Mouse (Mus musculus) lung, embryonic 14.5 days (tissue): ENCODE measurements around the gene Orm2. TPM values are rescaled to one million over a fixed set of nuclear protein-coding genes. Genes with fewer than 3 reads are reported as not detected.

Experiments
- ATAC-seq: fragments of 200-750 bp; cut with Nextera tagmentation; 2 replicates; pipeline ENCODE4 v1.8.0; 2017; ENCODE audit warnings: mild to moderate bottlenecking, moderate TSS enrichment, moderate library complexity; ENCODE audit not compliant: insufficient read depth
- DNase-seq: peaks from one replicate; pipeline ENCODE4 v3.0.0-alpha.2; 2015
- H3K27ac ChIP-seq: fragments of 300-500 bp; sonication (generic); 2 replicates; pipeline ENCODE4 v1.5.1; 2014; ENCODE audit warnings: low read depth, mild to moderate bottlenecking, moderate library complexity
- H3K27me3 ChIP-seq: fragments of 300-500 bp; sonication (generic); 2 replicates; pipeline ENCODE4 v1.6.1; 2014; ENCODE audit warnings: low read length, control low read depth; ENCODE audit not compliant: insufficient read depth
- H3K36me3 ChIP-seq: fragments of 300-500 bp; sonication (generic); 2 replicates; pipeline ENCODE4 v1.6.1; 2014; ENCODE audit warnings: control low read depth; ENCODE audit not compliant: insufficient read depth
- H3K4me1 ChIP-seq: fragments of 300-500 bp; sonication (generic); 2 replicates; pipeline ENCODE4 v1.6.1; 2014; ENCODE audit warnings: antibody characterized with exemption, control low read depth; ENCODE audit not compliant: insufficient read depth
- H3K4me2 ChIP-seq: fragments of 300-500 bp; sonication (generic); 2 replicates; pipeline ENCODE4 v1.6.1; 2014; ENCODE audit warnings: mild to moderate bottlenecking
- H3K4me3 ChIP-seq: fragments of 300-500 bp; sonication (generic); 2 replicates; pipeline ENCODE4 v1.5.1; 2014; ENCODE audit warnings: low read depth, low read length
- H3K9ac ChIP-seq: fragments of 300-500 bp; sonication (generic); 2 replicates; pipeline ENCODE4 v1.6.1; 2014
- H3K9me3 ChIP-seq: fragments of 300-500 bp; sonication (generic); 2 replicates; pipeline ENCODE4 v1.6.1; 2016; ENCODE audit warnings: low read depth, low read length, control low read depth
- CTCF ChIP-seq: IDR thresholded peaks from 2 replicates; pipeline ENCODE4 v1.5.1; 2016; ENCODE audit warnings: antibody characterized with exemption, low read depth
- WGBS: fragments of 180-500 bp; shearing (Covaris S2); extraction: QIAGEN DNeasy Blood & Tissue Kit; methylation state at CpG from one replicate; pipeline ENCODE4 v1.1.7; 2014; 5-methylcytosine and 5-hydroxymethylcytosine counted together
- polyA plus RNA-seq: library from polyadenylated mRNA; unstranded; fragments of >200 nt; fragmentation: Nextera tagmentation; extraction: Ambion mirVana; gene quantifications from 2 replicates; pipeline ENCODE4 v1.2.1, GENCODE M21; 2014

The Orm2 gene
- polyA plus RNA-seq, 1 experiment from 2014 or later: not detected

DNA sequence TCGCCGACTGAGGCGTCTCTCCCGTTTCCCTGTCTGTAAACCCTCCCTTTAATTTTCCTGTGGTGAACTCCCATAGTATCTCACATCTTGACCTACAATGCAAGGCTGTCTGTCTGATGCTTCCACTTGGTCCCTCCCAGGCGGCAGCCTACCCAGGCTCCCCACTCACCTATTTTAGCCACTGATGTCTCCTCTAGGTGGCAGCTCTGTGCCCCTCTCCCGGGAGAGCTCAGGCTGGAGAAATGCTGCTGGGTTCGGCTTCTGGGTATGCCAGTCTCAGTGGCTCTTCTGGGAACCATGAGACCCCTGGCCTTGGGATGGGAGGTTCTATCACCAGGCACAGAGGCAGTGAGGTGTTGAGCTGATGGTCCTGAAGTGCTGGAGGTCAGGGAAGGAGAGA is 15.2 kb downstream of the Orm2 start:
- TF ChIP-seq CTCF: peak; percentile 50
- Histone ChIP-seq H3K27ac (no peak overlapping the region), H3K4me3 (no peak overlapping the region), H3K36me3 (peaks cover 91% of the 10 kb centered on the region), H3K9me3 (no peaks in the 10 kb centered on the region), H3K27me3 (no peaks in the 10 kb centered on the region), H3K9ac (no peak overlapping the region), H3K4me1 (no peaks in the 10 kb centered on the region), H3K4me2 (no peak overlapping the region)
- DNase-seq (peak; percentile 20), ATAC-seq (no peak)
- 66% methylated on average over 7 of the region's 7 CpGs for WGBS

- TF ChIP-seq CTCF: no peak
- Histone ChIP-seq H3K4me3 (no peak overlapping the region), H3K9me3 (no peaks in the 10 kb centered on the region), H3K9ac (no peak overlapping the region), H3K27me3 (no peaks in the 10 kb centered on the region), H3K36me3 (peaks cover 88% of the 10 kb centered on the region), H3K27ac (no peak overlapping the region), H3K4me2 (no peak overlapping the region), H3K4me1 (no peaks in the 10 kb centered on the region)
- ATAC-seq: no peak
- no peak for DNase-seq
- 92% methylated on average over 4 of the region's 4 CpGs for WGBS
Measured at GRCm38 (mm10) chr4:63382676-63383369, 20.6 kb downstream of the Orm2 start.

DNA sequence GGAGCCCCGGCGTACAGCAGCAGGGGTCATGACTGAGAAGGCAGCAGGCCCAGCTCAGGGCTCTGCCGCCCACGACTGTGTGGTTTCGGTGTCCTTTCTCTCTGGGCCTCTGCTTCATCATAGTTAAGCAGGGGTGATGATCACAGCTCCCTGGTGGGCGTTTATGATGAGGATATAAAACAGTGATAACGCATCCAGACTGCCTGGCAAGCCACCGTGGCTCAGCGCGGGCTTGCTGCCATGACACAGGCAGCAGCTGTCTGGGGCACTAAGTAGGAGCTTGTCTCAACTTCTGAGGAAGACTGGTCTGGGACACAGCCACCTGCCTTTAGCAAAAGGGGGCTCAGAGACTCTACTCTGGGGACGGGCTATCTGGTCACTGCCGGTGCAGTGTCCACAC is 21.2 kb downstream of the Orm2 start:
- ATAC-seq (no peak), DNase-seq (no peak)
- H3K27me3 ChIP-seq: no peaks in the 10 kb centered on the region
- H3K4me2 ChIP-seq: no peak overlapping the region
- no peak for TF ChIP-seq CTCF
- H3K36me3 ChIP-seq: peaks cover 87% of the 10 kb centered on the region
- H3K9me3 ChIP-seq: no peaks in the 10 kb centered on the region
- no peaks in the 10 kb centered on the region for H3K4me1 ChIP-seq
- 84% methylated on average over 12 of the region's 12 CpGs for WGBS
- no peak overlapping the region for H3K9ac ChIP-seq
- H3K4me3 ChIP-seq: no peak overlapping the region
- H3K27ac ChIP-seq: no peak overlapping the region

DNA sequence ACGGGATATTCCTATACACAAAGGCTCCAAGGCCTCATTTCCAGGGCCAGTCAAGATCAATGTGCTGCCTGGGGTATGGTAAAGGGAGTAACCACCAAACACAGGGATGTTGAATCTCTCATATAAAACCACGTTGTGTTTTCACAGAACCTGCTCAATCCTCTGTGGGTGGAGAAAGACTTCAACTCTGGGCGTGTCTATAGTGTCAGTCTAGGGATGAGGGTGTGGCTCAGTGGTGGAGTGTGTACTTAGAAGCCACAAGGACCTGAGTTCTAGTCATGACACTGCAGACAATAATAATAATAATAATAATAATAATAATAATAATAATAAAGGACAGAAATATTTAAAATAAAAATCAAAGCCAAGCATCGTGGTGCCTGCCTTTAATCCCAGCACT is 22.0 kb downstream of the Orm2 start:
- no peaks in the 10 kb centered on the region for H3K9me3 ChIP-seq
- H3K4me2 ChIP-seq: no peak overlapping the region
- no peak overlapping the region for H3K27ac ChIP-seq
- H3K36me3 ChIP-seq: peaks cover 82% of the 10 kb centered on the region
- DNase-seq (no peak), ATAC-seq (no peak)
- H3K4me1 ChIP-seq: no peaks in the 10 kb centered on the region
- no peak overlapping the region for H3K4me3 ChIP-seq
- H3K27me3 ChIP-seq: no peaks in the 10 kb centered on the region
- no peak for TF ChIP-seq CTCF
- H3K9ac ChIP-seq: no peak overlapping the region
- WGBS: 86% methylated on average over 4 of the region's 4 CpGs

GRCm38 (mm10) chr4:63385253-63385652 is 23.0 kb downstream of the Orm2 start:
- TF ChIP-seq CTCF: no peak
- WGBS: 83% methylated on average over 3 of the region's 3 CpGs
- Histone ChIP-seq H3K27ac (no peak overlapping the region), H3K36me3 (peaks cover 75% of the 10 kb centered on the region), H3K4me2 (no peak overlapping the region), H3K9ac (no peak overlapping the region), H3K9me3 (no peaks in the 10 kb centered on the region), H3K27me3 (no peaks in the 10 kb centered on the region), H3K4me3 (no peak overlapping the region), H3K4me1 (no peaks in the 10 kb centered on the region)
- ATAC-seq (no peak), DNase-seq (no peak)

DNA sequence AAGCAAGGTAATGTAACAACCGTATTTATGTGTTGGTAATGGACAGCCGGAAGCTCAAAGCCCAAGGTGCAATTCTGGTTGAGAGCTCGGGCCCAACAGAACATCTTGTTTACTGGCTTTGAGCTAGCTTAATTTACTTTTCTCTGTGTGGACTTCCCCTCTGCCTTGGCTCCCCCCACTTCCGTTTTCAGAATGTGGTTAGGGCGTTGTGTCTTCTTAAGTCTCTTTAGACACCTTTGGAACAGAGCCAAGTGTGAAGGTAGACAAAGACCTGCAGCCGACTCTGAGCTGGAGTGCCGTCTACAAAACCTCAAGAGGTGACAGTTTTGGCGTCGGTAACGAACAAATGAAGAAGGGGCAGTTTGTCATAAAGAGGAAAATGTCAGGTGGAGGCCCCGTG is 23.5 kb downstream of the Orm2 start:
- H3K4me2 ChIP-seq: no peak overlapping the region
- H3K9ac ChIP-seq: no peak overlapping the region
- no peak overlapping the region for H3K27ac ChIP-seq
- no peaks in the 10 kb centered on the region for H3K27me3 ChIP-seq
- peaks cover 69% of the 10 kb centered on the region for H3K36me3 ChIP-seq
- 60% methylated on average over 11 of the region's 11 CpGs for WGBS
- no peak for TF ChIP-seq CTCF
- H3K9me3 ChIP-seq: no peaks in the 10 kb centered on the region
- ATAC-seq (no peak), DNase-seq (peak; percentile 24)
- no peaks in the 10 kb centered on the region for H3K4me1 ChIP-seq
- H3K4me3 ChIP-seq: no peak overlapping the region

DNA sequence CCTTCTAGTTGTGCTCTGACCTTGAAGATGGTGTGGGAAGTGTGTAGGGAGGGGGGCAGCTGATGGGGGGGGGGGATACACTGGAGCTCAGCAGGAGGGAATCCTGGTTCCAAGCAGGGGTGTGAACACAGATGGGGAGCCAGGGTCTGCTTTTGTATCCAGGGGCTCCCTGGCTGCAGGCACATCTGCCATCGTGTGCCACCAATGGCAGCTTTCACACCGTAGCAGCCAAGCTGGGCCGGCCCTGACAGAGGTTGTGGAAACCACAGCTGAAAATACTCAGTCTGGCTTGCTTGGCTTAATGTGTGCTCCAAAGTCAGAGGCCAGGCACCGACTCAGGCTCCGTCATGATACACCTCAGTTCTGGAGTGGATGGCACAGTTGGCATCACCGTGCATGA is 25.8 kb downstream of the Orm2 start:
- H3K4me2 ChIP-seq: no peak overlapping the region
- no peak for TF ChIP-seq CTCF
- peaks cover 66% of the 10 kb centered on the region for H3K36me3 ChIP-seq
- H3K27ac ChIP-seq: no peak overlapping the region
- DNase-seq: no peak
- ATAC-seq: no peak
- H3K4me1 ChIP-seq: no peaks in the 10 kb centered on the region
- H3K9ac ChIP-seq: no peak overlapping the region
- H3K4me3 ChIP-seq: no peak overlapping the region
- no peaks in the 10 kb centered on the region for H3K9me3 ChIP-seq
- H3K27me3 ChIP-seq: no peaks in the 10 kb centered on the region
- WGBS: 75% methylated on average over 6 of the region's 6 CpGs
